Mouse (Mus musculus) liver, adult 10 weeks (tissue): ENCODE data around the gene Zfp36l2. TPM values are rescaled to one million over a fixed set of nuclear protein-coding genes. Genes with fewer than 3 reads are reported as not detected.

Source experiments
- polyA plus RNA-seq: library from polyadenylated mRNA; stranded (reverse); fragments of 350-450 nt; fragmentation: Illumina TruSeq; extraction: RNeasy Lipid Tissue Mini Kit (QIAGEN cat#74804); gene quantifications from one replicate; pipeline ENCODE4 v1.2.3, GENCODE M21; 2014; ENCODE audit warnings: low read depth, low replicate concordance

Gene Zfp36l2
- polyA plus RNA-seq = 48.3 TPM

GRCm38 (mm10) chr17:84187727-84188373 lies at the start of gene Zfp36l2:
Zfp36l2 (minus strand) TSS chr17:84187947.

